Mouse (Mus musculus): ENCODE results near the gene Ppp1r13b. TPM values are rescaled to one million over a fixed set of nuclear protein-coding genes. Genes with fewer than 3 reads are reported as not detected.
A peak's percentile ranks its signal among the peaks of the same experiment; 100 is the strongest.
"Not testable (repeated sequence)": the region's sequence is repeated elsewhere in the genome, so short reads cannot be mapped to it uniquely, and the experiment has no call there.

Ppp1r13b gene
- 10 to 100 TPM; 56.1 to 61.6 (median 58.2) TPM for total RNA-seq (2022)

- DNase-seq (ENCODE audit: low spot score in 2 of 2): peak; percentile 69 to 87
Observed at GRCm38 (mm10) chr12:111907970-111908681, at the start of gene Ppp1r13b. TSS of gene Ppp1r13b (minus strand) at chr12:111908110.

GRCm38 (mm10) chr12:111956173-111956572, 48.3 kb upstream of the Ppp1r13b start:
- DNase-seq (ENCODE audit: low spot score in 2 of 2): no peak

- DNase-seq (ENCODE audit: low spot score in 2 of 2): no peak
Observed at GRCm38 (mm10) chr12:111951701-111952100, 43.8 kb upstream of the Ppp1r13b start.

GRCm38 (mm10) chr12:111950486-111950885, 42.6 kb upstream of the Ppp1r13b start:
- no peak for DNase-seq (ENCODE audit: low spot score in 2 of 2)

GRCm38 (mm10) chr12:111946716-111947115, 38.8 kb upstream of the Ppp1r13b start:
- DNase-seq (ENCODE audit: low spot score in 2 of 2): no peak

- not testable (repeated sequence) for DNase-seq (ENCODE audit: low spot score in 2 of 2)
Observed at GRCm38 (mm10) chr12:111945765-111946655, 38.1 kb upstream of the Ppp1r13b start.

- DNase-seq (ENCODE audit: low spot score in 2 of 2): no peak
Observed at GRCm38 (mm10) chr12:111945115-111945514, 37.2 kb upstream of the Ppp1r13b start.

- DNase-seq (ENCODE audit: low spot score in 2 of 2): not testable (repeated sequence)
Observed at GRCm38 (mm10) chr12:111944065-111944987, 36.4 kb upstream of the Ppp1r13b start.

- no peak for DNase-seq (ENCODE audit: low spot score in 2 of 2)
Observed at GRCm38 (mm10) chr12:111943421-111944064, 35.6 kb upstream of the Ppp1r13b start.

GRCm38 (mm10) chr12:111938623-111939177, 30.8 kb upstream of the Ppp1r13b start:
- no peak for DNase-seq (ENCODE audit: low spot score in 2 of 2)

- no peak for DNase-seq (ENCODE audit: low spot score in 2 of 2)
Observed at GRCm38 (mm10) chr12:111936706-111937550, 29.0 kb upstream of the Ppp1r13b start.

- DNase-seq (ENCODE audit: low spot score in 2 of 2): no peak
Observed at GRCm38 (mm10) chr12:111933971-111934370, 26.1 kb upstream of the Ppp1r13b start.

GRCm38 (mm10) chr12:111933032-111933704, 25.3 kb upstream of the Ppp1r13b start:
- no peak for DNase-seq (ENCODE audit: low spot score in 2 of 2)

- no peak for DNase-seq (ENCODE audit: low spot score in 2 of 2)
Observed at GRCm38 (mm10) chr12:111932513-111932912, 24.6 kb upstream of the Ppp1r13b start.

GRCm38 (mm10) chr12:111931411-111932025, 23.6 kb upstream of the Ppp1r13b start:
- DNase-seq (ENCODE audit: low spot score in 2 of 2): no peak

GRCm38 (mm10) chr12:111928411-111928966, 20.6 kb upstream of the Ppp1r13b start:
- no peak for DNase-seq (ENCODE audit: low spot score in 2 of 2)

GRCm38 (mm10) chr12:111927338-111927737, 19.4 kb upstream of the Ppp1r13b start:
- no peak for DNase-seq (ENCODE audit: low spot score in 2 of 2)

- DNase-seq (ENCODE audit: low spot score in 2 of 2): no peak
Observed at GRCm38 (mm10) chr12:111923117-111923516, 15.2 kb upstream of the Ppp1r13b start.
